Mouse (Mus musculus) lung, adult 2 months (tissue): ENCODE data around the gene Vmn1r118.
"Not testable (repeated sequence)": the region's sequence is repeated elsewhere in the genome, so short reads cannot be mapped to it uniquely, and the experiment has no call there.

Source experiments
- CTCF ChIP-seq: fragments of 200-500 bp; IDR thresholded peaks from 2 replicates; pipeline ENCODE4 v1.5.1; 2011; ENCODE audit warnings: mild to moderate bottlenecking, low read length, control low read depth; ENCODE audit not compliant: insufficient read depth
- POLR2A ChIP-seq: fragments of 200-500 bp; IDR thresholded peaks from 2 replicates; pipeline ENCODE4 v1.6.1; 2011; ENCODE audit warnings: low read depth, mild to moderate bottlenecking, control low read depth, low read length, borderline replicate concordance; ENCODE audit errors: extremely low read depth

DNA sequence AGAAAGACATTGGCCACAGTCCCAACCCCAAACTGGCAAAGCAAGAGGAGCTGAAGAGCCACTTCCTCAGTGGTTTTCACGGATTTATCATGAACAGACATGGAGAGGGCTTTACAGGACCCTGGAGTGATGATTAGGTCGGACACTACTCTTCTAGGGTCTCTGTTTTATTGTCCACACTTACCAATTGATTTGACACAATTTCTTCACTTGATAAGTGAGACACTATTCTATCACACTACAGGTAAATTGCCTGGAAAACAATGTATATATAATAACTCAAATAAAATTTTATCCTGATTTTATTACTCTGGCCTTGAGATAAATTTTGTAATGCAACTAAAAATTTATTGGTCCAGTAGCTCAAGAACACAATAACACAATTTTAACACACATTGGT is at the start of gene Vmn1r118:
- TF ChIP-seq POLR2A, CTCF: not testable (repeated sequence)
